Mouse (Mus musculus): ENCODE results near the gene Gm20388.

DNA sequence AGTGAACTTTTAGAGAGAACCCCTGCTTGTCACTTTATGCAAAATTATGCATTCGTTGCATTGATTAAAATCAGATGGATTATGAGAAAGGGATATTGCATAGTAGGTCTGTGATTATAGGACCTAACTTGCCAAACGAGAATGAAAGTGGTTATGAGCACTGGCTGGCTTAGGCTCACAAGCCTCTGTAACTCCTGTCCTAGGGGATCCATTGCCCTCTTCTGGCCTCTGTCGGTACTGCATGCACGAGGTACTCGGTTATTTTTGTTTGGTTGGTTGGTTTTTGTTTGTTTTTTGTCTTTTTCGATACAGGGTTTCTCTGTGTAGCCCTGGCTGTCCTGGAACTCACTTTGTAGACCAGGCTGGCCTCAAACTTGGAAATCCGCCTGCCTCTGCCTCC is 697.2 kb downstream of the Gm20388 start:
- TF ChIP-seq GATA1 (IDR thresholded peaks at IDR 0.05; ENCODE audit: low read length) (no peak), TAL1 (IDR thresholded peaks at IDR 0.05; ENCODE audit: low read length) (no peak)

Data from erythroblast, embryonic 14.5 days (primary cell).